8 mouse cellular contexts compared by ENCODE assay signal in the genomic region with DNA sequence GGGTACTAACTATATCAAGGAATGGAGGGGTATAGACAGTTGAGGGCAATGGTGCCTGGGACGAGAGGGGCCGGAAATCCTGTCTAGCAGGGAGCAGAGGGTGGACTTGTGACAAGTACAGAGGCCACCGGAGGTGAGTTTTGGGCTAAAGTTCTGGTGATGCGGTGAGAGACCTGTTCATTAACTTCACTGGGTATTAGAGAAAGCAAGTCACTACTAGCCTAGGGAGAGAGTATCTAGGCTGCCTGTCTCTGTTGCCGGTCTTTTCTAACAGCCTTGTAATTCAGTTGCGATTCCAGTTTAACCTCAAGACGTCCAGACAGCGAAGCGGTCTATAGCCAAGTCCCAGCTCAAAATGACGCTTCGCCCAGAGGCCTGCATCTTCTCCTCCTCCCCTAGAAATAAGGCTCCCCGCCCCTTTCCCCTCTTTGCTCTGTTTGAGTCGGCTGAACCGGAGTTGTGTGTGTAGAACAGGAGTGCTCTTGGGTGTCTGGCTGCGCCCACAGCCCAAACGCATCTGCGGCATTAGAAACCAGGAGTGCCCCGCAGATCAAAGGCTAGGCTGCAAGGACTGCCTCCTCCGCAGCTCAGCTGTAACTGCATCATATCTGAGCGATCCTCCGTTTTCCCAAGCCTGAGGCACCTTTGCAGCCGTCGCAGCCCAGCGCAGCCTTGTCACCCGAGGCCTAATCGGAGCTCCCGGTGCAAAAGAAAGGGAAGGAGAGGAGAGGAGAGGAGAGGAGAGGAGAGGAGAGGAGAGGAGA. TPM values are rescaled to one million over a fixed set of nuclear protein-coding genes. Genes with fewer than 3 reads are reported as not detected.
A peak's percentile ranks its signal among the peaks of the same experiment; 100 is the strongest.
DNase-seq lines count a peak whose midpoint lies in the region; ATAC-seq lines count a peak whose summit lies in the region.

No protein-coding gene starts in this region.

- no peaks in the 10 kb centered on the region for H3K36me3 ChIP-seq in heart, embryonic 11.5 days (ENCODE audit: control insufficient read depth, insufficient read depth, low read length)
- no peaks in the 10 kb centered on the region for H3K36me3 ChIP-seq in limb, embryonic 13.5 days
- H3K36me3 ChIP-seq in forebrain, embryonic 14.5 days (ENCODE audit: control insufficient read depth, insufficient read depth, low read length): no peaks in the 10 kb centered on the region

- peaks cover 68% of the 10 kb centered on the region for H3K27me3 ChIP-seq in heart, embryonic 11.5 days (ENCODE audit: control insufficient read depth, insufficient read depth, low read length)
- peaks cover 84% of the 10 kb centered on the region for H3K27me3 ChIP-seq in limb, embryonic 13.5 days
- H3K27me3 ChIP-seq in forebrain, embryonic 14.5 days (replicated peaks; ENCODE audit: control insufficient read depth, insufficient read depth, low read length): peaks cover 74% of the 10 kb centered on the region

- no peaks in the 10 kb centered on the region for H3K9me3 ChIP-seq in heart, embryonic 11.5 days (replicated peaks; ENCODE audit: control insufficient read depth, low read length)
- H3K9me3 ChIP-seq in limb, embryonic 13.5 days: no peaks in the 10 kb centered on the region
- no peaks in the 10 kb centered on the region for H3K9me3 ChIP-seq in forebrain, embryonic 14.5 days (replicated peaks; ENCODE audit: control insufficient read depth, low read length)

- H3K4me3 ChIP-seq in heart, embryonic 11.5 days (ENCODE audit: low read depth, low read length): peak overlapping the region; percentile 8; the same call in 1 of the 2 replicates
- H3K4me3 ChIP-seq in limb, embryonic 13.5 days: peak overlapping the region; percentile 59
- no peak overlapping the region for H3K4me3 ChIP-seq in forebrain, embryonic 14.5 days (ENCODE audit: low read depth, low read length)

- H3K9ac ChIP-seq in heart, embryonic 11.5 days (ENCODE audit: low read depth, low read length): no peak overlapping the region
- H3K9ac ChIP-seq in limb, embryonic 13.5 days: no peak overlapping the region
- H3K9ac ChIP-seq in forebrain, embryonic 14.5 days (ENCODE audit: low read length): no peak overlapping the region

- H3K27ac ChIP-seq in heart, embryonic 11.5 days (ENCODE audit: low read depth, low read length): no peak overlapping the region
- H3K27ac ChIP-seq in limb, embryonic 13.5 days: no peak overlapping the region
- H3K27ac ChIP-seq in forebrain, embryonic 14.5 days (ENCODE audit: low read depth, low read length): no peak overlapping the region

- DNase-seq in adrenal gland, adult (ENCODE audit: inconsistent age in 2 of 2, low spot score in 1 of 2): peak; percentile 26 to 73
- no peak for DNase-seq in adrenal gland, postnatal 14 days
- peak; percentile 77 for DNase-seq in 416B (ENCODE audit: low read depth)
- peak; percentile 37 for DNase-seq in naive thymus-derived CD4-positive, alpha-beta T cell, adult 2 months (ENCODE audit: low read depth)
- no peak for DNase-seq in ovary, postnatal 14 days (ENCODE audit: low spot score)
- DNase-seq in forebrain, embryonic 14.5 days (ENCODE audit: low spot score): no peak

- peak overlapping the region; percentile 47 for H3K4me2 ChIP-seq in heart, embryonic 11.5 days
- peak overlapping the region; percentile 85 for H3K4me2 ChIP-seq in limb, embryonic 13.5 days (replicated peaks)
- no peak overlapping the region for H3K4me2 ChIP-seq in forebrain, embryonic 14.5 days (ENCODE audit: low read length)

- H3K4me1 ChIP-seq in heart, embryonic 11.5 days (ENCODE audit: control insufficient read depth, insufficient read depth, low read length): 0 out of 2 replicates have a peak, but pooled peaks cover 7% of the 10 kb centered on the region
- peaks cover 43% of the 10 kb centered on the region for H3K4me1 ChIP-seq in limb, embryonic 13.5 days
- peaks cover 9% of the 10 kb centered on the region; the same call in 1 of the 2 replicates for H3K4me1 ChIP-seq in forebrain, embryonic 14.5 days (ENCODE audit: control insufficient read depth, insufficient read depth, low read length)

- 1% methylated on average over 27 of the region's 27 CpGs for WGBS in heart, embryonic 11.5 days (ENCODE audit: insufficient replicate concordance)
- under 1% methylated on average over 27 of the region's 27 CpGs for WGBS in limb, embryonic 13.5 days
- under 1% methylated on average over 27 of the region's 27 CpGs for WGBS in forebrain, embryonic 14.5 days

- ATAC-seq in heart, embryonic 11.5 days (replicated peaks; ENCODE audit: insufficient number of reproducible peaks, low FRiP score, low TSS enrichment): no peak
- no peak for ATAC-seq in limb, embryonic 13.5 days (ENCODE audit: low FRiP score, low read depth)
- ATAC-seq in forebrain, embryonic 14.5 days: no peak

RNA-seq across cellular contexts. Expression of a gene that starts 1.8 kb away (rescaled TPM):
- total RNA-seq in adrenal gland, postnatal 14 days (2021): 35.5 and 39.5 TPM in 2 replicates
- 5.0 and 7.0 TPM in 2 replicates for polyA plus RNA-seq in heart, embryonic 11.5 days (2014; fragmentation: Nextera tagmentation; extraction: Ambion mirVana)
- 26.2 and 30.3 TPM in 2 replicates for polyA plus RNA-seq in limb, embryonic 13.5 days (2015; fragmentation: Nextera tagmentation; extraction: Ambion mirVana)
- polyA plus RNA-seq in forebrain, embryonic 14.5 days (2014; fragmentation: Nextera tagmentation; extraction: Ambion mirVana): 0.99 and 1.4 TPM in 2 replicates

Comparison
In these comparisons a context has a peak if more than half of its experiments do, and no peak if none do; other contexts are left out.
1. DNase-seq: peak in adrenal gland, adult (2 of 2), 416B (single experiment) and naive thymus-derived CD4-positive, alpha-beta T cell, adult 2 months (single experiment); none in adrenal gland, postnatal 14 days (single experiment), ovary, postnatal 14 days (single experiment) and forebrain, embryonic 14.5 days (single experiment).